Mouse (Mus musculus) lung, adult 18-20 months (tissue): Measurements from ENCODE around the gene Mast3.
A peak's percentile ranks its signal among the peaks of the same experiment; 100 is the strongest.
"Not testable (repeated sequence)": the region's sequence is repeated elsewhere in the genome, so short reads cannot be mapped to it uniquely, and the experiment has no call there.

Source experiments
- DNase-seq, 2 experiments: peaks; one replicate each; pipeline ENCODE4 v3.0.0; 2022; ENCODE audit warnings: mixed read lengths in 2 of 2

Mast3 gene

DNA sequence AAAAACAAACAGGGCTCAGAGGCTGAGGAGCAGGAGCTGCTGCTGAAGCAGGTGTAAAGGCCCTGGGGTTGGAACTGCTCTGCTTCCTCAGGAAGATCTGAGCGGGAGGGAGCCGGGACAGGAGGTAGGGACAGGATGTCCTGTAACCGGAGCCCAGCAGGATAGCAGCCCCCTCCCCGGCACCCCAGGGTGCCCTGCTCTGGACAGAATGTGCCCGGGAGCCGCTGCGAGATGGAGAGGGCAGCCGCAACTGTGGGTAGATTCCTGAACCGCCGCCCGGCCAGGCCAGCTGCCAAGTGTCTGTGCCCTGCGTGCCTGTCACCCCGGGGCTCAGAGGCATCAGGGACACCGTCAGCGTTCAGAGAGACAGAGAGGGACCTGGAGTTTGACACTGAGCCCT lies 28.7 kb upstream of the Mast3 start:
- DNase-seq = peak; percentile 65 to 85

DNA sequence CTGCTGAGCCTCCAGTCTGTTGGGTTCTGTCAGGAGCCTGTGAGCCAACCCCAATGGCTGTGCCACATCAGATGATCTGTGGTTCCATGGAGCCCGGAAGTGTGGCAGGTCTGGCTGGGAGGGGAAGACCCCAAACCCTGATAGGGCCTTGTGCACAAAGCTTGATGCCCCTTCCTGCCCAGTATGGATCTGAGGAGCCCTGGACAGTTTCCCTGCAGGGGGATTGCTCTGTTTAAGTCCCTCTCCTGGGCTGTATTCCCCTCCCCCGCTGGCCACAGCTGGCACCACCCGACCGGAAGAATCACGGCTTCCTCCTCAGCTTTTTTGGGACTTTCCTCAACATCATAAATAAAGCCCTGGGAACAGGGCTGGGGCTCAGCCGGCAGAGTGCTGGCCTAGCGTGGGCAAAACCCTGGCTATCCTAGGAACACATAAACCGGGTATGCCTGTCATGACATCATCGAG lies 28.2 kb upstream of the Mast3 start:
- peak; percentile 63 to 67 for DNase-seq

DNA sequence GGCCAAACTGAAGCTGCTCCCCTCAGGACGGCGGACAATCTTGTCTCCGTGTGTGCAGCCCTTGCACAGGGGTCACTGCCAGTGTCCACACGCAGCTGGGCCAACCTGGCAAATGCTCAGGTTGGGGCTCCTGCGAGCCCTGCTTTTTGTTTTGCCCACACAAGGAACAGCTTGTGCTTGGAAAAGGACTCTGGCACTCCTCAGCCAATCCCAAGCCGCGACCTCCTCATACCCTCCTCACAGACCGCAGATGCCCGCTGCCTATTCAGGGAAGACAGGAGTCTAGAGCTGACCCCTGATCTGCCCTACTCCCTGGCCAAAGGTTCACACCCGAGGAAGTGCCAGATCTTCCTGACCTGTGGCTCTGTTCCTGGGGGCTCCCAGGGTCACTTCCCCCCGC lies 27.5 kb upstream of the Mast3 start:
- no peak for DNase-seq

DNA sequence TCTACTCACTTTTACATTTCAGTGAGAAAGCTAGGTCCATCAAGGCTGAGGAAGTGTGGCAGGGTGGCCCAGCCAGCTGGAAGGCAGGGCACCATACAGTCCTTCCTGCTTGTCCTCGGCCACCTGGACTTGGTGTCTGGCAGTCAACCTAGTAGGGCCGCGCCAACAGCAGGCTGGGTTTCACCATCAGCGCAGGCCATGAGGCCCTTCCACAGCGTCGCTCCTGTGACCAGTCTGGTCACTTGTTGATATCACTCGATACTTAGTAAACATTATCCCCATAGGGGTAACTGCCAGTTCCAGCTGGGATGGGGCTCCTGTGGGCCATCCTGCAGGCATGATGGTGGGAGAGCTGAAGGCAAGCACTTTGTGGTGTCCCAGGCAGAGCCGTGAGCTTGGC lies 26.7 kb upstream of the Mast3 start:
- no peak for DNase-seq

DNA sequence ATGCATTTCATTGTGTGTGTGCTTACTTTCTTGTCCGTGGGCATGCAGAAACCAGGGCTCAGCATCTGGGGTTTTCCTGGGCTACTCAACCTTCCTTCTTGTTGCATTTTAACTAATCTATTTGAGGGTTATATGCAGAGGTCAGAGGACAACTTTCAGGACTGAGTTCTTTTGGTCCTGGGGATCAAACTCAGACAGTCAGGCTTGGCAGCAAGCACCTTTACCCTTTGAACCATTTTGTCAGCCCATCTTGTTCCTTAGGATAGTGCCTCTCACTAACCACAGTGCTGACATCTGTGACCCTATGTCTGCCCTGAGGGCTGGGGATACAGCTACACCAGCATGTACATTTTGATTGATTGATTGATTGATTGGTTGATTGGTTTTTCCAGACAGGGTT lies 22.9 kb upstream of the Mast3 start:
- no peak for DNase-seq

DNA sequence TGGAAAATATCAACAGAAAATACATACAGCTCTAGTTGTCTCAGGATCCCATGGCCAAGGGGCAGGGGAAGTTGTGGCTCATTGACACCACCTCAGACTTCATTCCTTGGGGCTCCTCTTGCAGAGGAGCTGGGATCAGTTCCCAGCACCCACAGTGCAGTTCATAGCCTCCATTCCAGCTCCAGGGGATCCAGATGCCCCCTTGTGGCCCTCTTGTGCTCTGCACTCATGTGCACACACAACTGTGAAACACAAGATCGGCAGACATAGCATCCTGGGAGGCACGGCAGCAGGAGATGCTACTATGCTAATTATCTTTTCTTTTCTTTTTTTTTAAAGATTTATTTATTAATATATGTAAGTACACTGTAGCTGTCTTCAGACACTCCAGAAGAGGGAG lies 22.2 kb upstream of the Mast3 start:
- DNase-seq = no peak

DNA sequence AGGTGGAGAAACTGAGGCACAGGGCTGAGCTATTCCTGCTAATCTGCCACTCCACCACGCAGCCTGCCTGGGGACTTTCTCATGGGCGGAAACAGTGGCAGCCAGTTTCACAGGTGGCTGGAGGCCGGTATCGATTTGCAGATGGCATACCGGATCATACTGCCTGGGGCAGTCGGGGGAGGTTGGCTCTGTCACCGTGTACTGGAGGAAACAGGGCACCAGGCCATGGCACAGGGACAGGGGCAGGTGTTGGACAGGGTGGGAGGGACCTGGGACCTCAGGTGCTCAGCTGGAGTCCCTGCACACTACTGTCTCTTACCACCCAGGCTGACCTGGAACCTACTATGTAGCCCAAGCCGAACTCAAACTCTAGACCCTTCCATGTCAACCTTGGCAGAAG lies 21.0 kb upstream of the Mast3 start:
- no peak for DNase-seq

DNA sequence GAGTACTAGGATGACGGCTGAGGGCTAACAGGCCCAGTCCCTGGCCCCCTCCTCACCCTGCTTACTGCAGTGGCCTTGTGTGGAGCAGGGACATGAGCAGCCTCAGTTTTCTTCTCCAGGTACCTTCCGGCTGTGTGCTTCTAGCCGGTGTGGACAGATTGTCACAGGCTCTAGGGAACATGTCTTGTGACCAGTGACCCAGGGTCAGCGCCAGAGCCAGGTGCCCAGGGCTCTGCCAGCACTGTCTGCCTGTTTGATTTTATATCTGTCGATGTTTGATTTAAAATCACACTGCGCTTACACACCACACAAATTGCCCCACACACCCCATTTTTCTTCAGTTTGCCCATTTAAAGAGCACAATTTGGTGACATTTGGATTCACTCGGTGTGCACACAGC lies 18.9 kb upstream of the Mast3 start:
- no peak for DNase-seq

DNA sequence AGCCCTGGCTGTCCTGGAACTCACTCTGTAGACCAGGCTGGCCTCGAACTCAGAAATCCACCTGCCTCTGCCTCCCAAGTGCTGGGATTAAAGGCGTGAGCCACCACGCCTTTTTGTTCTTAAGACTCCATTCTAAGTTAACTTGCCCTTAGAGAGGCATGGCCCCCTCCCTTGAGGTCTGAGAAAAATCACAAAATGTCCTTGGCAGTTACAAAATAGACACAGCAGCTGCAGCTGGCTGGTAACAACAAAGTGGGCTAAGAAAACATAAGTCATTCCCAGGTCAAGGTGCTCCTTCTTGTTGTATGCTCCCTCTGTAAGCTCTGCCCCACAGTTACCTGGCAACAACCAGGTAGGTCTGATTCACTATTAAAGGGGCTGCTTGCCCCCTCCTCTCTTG lies 17.7 kb upstream of the Mast3 start:
- not testable (repeated sequence) for DNase-seq

DNA sequence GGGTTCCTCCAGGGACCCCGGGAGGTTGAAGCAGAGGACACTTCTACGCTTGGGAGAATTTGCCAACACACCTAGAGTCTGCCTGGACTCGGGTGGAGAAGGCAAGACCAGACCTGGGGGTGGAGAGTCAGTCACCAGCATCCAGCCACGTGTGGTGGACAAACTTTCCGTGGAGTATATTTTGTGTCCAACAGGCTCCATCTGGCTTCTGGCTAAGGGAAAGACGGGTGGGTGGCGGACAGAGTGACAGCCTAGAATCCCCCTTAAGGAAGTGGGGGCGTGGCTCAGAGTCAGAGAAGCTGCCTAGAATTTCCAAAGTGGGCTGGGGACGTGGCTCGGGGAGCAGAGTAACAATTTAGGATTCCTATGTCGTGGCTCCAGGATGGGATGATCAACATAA lies 17.1 kb upstream of the Mast3 start:
- DNase-seq = no peak

DNA sequence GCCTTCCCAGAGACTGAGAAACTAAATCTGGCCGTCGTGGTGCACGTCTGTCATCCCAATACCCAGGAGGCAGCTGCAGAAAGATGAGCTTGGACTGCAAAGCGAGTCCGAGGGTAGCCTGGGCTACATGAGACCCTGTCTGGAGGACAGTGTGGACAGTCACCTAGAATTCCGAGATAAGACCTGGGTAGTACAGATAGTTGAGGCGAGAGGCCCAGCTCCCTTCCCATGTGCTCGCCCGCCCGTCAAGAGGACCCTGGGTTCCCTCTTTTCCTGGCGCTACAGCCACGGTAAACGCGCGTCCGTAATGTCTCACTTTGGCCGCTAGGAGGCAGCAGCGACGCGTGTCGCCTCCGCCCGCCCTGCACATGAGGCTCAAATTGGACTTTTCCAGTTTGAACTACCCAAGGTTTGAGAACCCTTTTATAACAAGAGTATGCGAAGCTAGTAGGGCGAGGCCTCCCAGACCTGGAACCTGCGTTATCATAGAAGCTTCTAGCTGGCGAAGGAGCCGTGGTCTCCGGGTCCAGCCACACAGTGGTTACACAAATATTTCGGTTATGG lies 16.6 kb upstream of the Mast3 start:
- DNase-seq = peak; percentile 67 to 71

DNA sequence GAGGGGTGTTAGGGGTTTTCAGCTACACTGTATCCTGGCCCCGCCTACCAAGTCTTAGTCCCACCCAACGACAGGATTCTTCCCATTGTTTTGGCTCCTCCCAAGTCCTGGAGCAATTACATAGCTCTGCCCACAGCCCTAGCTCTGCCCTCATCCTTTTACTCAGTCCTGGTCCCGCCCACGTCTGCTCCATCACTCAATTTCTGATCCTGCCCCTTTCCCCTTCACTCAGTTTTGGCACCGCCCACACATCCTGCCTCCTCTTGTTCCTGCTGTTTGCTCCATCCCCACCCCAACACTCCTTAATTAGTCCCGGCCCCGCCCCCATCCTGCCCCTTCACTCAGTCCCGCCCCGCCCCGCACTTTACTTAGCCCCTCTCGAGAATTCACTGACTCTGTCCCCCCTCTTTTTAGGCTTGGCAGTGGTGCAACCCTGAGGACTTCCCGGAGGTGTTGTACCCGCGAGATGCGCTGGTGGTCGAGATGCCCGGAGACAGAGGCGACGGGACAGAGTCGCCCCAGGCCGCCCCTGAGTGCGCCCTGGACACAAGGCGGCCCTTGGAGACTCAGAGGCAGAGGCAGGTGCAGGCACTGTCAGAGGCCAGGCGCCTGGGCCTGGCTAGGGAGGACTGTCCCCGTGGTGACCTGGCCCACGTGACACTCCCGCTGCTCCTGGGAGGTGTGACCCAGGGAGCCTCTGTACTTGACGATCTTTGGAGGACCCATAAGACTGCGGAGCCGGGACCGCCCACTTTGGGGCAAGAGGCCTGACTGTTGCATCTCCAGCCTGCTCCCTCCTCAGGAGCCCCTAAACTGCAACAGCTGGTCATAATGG lies 15.5 kb upstream of the Mast3 start:
- peak; percentile 94 to 96 for DNase-seq

DNA sequence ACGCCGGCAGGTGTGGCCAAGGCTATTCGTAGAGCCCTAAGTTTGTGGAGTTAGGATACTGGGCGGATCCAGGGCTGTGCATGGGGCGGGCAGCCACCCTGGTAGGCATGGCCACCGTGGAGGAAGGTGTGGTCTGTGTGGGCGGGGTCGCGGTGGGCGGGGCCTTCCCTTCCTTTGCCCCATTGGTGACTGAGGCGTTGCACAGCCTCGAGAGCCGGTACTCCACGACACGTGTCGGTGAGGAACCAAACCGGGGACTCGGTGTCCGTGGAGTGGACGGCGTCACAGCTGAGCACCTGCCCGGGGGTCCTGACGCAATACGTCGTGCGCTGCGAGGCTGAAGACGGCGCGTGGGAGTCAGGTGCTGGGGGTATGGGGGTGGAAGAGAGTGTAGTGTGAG lies 11.8 kb upstream of the Mast3 start:
- DNase-seq = peak; percentile 79 to 88

DNA sequence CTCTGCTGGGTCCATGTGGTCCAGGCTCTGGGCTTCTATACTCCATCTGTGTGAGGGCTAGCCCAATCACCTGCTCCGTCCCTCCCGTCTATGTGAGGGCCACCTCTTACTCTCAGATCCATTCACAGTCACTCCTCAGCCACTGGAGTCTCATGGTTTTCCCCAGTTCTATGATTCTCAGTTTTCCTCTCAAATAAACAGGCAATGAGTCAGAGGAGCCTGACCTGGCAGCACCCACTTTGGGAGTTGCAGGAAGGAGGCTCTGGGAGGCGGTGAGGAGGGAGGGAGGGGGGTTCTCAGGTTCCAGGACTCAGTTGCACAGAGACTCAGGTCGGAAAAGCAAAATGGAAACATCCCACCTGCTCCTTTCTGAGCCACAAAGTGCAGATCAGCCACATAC lies 8.0 kb upstream of the Mast3 start:
- no peak for DNase-seq

DNA sequence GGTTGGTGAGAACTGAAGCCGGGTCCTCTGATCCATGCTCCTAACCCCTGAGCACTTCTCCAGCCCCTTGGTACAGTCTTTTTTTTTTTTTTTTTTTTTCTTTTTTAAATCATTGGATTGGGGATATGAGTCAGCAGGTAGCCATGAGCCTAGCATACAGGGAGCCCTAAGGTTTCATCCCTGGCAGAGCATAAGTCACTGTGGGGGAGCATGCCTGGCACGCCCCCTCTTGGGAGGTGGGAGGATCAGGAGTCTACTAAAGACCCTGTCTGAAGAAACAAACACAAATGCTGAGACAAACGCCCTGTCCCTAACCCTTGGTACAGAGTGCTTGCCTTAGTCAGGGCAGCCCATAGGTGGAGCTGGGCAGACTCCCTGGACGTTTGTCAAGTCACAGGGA lies 7.2 kb upstream of the Mast3 start:
- DNase-seq = no peak

DNA sequence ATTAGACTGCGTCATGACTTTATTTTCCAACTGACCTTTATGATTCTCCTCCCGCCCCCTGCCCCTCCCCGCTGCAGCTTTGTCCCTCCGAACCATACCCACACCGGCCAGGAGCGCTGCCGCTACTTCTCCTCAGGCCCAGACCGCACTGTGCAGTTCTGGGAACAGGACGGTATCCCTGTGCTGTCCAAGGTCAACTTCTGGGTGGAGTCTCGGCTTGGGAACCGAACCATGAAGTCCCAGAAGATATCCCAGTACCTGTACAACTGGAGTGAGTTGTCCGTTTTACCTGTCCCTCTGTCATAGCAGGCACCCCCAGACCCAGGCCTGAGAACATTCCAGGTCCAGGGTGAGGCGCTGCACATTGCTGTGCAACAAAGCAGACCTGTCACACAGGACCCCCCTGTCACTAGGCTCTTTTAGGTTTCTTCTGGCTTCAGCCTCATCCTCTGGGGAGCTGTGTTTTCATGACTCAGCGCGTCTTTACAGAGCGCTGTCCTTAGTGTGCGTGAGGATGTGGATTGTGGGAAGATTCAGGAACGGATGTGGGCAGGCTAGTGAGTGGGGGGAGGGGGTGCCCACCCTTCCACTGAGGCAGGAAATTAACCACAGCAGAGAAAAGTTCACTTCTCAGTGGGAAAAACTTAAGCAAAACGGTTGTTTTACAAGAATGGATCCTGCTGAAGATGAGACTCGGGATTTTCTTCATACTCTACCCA lies 6.3 kb upstream of the Mast3 start:
- no peak for DNase-seq

DNA sequence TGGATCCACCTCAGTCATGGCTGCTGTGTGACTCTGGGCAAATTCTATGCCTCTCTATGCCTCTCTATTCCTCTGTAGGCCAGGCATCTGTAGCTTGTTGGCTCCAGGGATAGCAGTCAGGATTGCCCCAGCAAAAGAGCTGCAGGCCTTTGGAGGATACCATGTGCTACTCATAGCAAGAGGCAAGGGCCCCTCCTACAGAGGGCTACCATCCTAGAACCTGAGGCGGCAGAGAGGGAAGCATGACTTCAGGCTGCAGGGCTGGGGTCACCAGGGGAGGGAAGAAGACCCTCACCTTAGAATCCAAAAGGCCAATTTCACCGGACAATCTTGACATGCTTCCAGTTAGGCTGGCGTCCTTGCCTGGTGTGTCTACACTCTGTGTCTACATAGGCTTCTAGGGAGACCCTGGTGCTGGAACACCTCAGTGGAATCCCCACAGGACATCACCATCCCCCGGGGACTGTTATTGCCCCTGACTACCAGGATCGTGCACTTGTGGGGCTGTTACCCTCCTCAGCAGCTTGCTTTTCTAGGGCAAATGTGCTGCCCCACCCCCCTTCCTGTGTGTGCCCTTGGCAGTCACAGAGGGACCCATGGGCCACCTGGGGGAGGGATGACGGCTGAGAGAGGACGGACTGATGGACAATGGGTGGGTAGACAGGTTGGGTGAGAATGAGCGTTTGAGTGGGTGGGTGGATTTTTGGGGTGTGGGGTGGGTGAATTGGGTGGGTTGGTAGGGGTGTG lies 4.3 kb upstream of the Mast3 start:
- no peak for DNase-seq

DNA sequence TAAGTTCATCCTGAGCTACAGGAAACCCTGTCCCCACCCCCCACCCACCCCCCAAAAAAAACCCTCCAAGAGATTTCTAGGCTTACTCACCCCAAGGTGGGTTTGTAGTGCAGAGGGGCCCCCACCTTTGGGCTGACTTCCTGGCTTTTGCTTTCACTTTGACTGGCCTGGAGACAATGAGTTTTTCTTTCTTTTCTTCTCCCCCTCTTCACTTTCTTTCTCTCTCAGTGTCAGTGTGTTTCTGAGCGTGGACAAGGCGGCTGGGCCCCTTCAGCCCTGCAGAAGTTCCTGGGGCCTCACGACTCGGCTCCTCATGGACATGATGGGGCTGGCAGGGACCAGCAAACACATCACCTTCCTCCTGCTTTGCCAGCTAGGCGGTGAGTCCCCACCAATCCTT lies 3.4 kb upstream of the Mast3 start, which contains the start of gene Il12rb1:
Il12rb1 (plus strand) TSS at position 211 of the 400 bp plus-strand sequence.
- DNase-seq = no peak

DNA sequence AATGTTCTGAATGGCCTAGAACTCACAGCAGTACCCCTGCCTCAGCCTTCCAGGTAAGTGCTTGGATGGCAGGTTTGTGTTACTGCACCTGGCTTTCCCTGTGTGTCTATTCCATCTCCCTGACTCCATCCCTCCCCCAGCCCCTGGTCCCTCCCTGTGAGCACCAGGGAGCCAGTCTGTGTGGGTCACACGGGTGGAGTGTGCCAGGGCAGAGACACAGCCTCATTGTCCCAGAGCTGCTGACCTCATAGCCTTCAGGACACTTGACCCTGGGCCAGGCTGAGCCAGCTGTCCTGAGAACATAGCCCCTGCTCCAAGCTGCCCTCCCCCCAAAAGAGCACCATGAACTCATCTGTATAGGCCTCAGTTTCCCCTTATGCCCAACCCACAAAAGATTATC lies 2.5 kb upstream of the Mast3 start:
- no peak for DNase-seq

DNA sequence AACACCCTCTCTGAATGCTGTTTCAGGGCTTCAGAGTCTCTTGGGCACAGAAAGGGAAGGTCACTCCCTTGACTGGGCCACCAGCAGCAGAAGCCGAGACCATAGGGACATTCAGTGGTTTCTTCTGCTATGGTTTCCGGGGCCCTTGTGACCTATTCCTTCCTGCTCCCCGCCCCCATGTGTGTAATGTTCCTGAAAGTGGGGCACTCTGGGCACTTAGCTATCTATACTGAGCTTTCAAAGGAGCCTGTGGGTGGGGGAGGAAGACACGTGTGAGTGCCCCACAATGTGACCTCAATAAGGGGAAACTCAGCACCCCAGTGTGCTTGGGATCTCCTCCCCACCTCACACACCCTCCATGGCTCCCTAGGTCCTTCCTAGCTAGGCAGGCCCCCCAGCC lies 1.7 kb upstream of the Mast3 start:
- peak; percentile 67 to 74 for DNase-seq

DNA sequence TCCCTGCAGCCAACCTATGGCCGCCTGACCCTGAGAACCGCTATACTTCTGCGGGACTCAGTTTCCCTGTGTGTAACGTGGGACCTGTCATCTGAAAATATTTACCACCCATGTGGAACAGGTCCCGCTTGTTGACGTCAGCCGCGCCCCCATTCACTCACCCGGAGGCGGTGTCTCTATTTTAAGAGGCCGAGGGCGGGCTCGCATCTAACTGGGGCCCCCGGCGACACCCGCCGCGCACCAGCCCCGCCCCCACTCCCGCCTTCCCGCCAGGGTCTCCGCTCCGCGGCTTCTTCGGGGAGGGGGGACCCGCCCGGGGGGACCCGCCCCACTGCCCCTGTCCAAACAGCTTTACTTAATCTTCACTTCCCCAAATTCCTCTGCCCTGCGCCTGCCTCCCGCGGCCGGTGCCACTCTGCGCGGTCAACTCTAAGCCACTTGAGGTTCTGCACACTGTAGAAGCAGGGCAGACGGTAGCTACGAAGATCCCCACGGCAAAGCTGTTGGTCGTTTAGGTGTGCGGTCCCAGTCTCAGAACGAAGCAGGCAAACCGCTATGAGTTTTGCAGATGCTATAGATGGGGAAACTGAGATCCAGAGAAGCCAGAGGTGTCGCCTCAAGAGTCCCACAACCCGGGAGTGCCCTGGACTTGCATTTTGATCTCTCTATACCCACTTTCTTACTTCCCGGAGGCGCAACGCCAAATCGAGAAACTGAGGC lies 933 bp downstream of the Mast3 start:
- peak; percentile 60 to 69 for DNase-seq

DNA sequence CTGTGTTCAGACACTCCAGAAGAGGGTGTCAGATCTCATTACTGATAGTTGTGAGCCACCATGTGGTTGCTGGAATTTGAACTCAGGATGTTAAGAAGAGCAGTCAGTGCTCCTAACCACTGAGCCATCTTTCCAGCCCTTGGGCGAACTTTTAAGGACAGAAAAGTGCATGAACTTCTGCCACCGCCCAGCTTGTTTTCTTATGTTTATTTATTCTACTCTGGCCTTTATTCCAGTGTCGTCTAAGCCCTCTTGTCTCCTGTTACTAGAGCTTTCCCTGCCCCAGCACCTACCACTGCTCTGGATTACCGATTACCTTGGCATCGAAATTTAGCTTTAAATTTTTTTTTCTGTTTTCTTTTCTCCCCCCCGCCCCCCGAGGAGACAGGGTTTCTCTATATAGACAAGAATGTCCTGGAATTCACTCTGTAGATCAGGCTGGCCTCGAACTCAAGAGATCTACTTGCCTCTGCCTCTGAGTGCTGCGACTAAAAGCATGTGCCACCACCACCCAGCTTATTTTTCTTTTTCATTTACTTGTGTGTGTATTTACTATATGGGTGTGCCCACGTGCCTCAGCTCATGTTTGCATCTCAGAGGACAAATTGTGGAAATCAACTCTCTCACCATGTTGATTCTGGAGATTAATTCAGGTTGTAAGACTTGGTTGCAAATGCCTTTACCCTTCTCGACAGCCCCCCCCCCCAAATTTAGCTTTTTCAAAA lies 1.9 kb downstream of the Mast3 start:
- DNase-seq = no peak
